Mouse (Mus musculus) testis, adult 2 months (tissue): ENCODE data around the gene Far2.

Source experiments
- CTCF ChIP-seq: fragments of 200-500 bp; IDR thresholded peaks from 2 replicates; pipeline ENCODE4 v1.5.1; 2012; ENCODE audit warnings: low read depth, mild to moderate bottlenecking, inconsistent platforms, low read length, moderate library complexity; ENCODE audit not compliant: control insufficient read depth, insufficient read depth, insufficient replicate concordance
- POLR2A ChIP-seq: fragments of 200-500 bp; IDR thresholded peaks from 2 replicates; pipeline ENCODE4 v1.6.1; 2012; ENCODE audit warnings: low read depth, mild to moderate bottlenecking, inconsistent platforms, low read length, moderate library complexity; ENCODE audit not compliant: control insufficient read depth

DNA sequence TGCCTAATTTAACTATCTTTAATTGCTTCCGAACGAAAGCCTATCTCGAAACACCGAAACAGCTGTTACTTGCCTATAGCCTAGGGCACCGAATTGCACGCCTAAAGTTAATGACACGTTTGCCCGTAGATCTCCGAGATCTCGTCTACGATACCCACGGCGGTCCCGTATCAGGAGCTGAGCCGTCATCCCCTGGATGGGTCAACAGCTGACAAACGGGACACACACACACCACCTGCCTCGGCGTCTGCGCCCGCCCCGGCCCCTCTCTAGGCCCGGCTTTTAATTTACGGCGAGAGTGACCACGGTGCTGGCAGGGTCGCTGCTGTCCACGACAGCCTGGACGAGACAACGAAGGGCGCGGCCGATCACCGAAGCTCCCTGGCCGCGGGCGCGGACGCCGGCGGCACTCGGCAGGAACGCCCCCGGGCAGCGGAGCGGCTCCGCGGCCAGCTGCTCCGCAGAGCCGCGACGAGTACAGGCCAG, 164.4 kb downstream of the Far2 start:
- TF ChIP-seq POLR2A (no peak), CTCF (no peak)
